Mouse (Mus musculus) common myeloid progenitor, adult 5-6 weeks (primary cell): ENCODE measurements around the gene Grin2c. TPM values are rescaled to one million over a fixed set of nuclear protein-coding genes. Genes with fewer than 3 reads are reported as not detected.

Experiments
- ATAC-seq: replicated peaks from 2 replicates; pipeline ENCODE4 v1.8.0; 2016; ENCODE audit warnings: low read depth, mild to moderate bottlenecking, moderate TSS enrichment, inconsistent platforms; ENCODE audit not compliant: poor library complexity, severe bottlenecking
- total RNA-seq: library from RNA; stranded (forward); fragments of 200-1000, 187-1606 nt; gene quantifications from 2 replicates; pipeline ENCODE4 v1.2.3, GENCODE M21; 2017

Gene Grin2c
- total RNA-seq, 1 experiment from 2014 or later: not detected

DNA sequence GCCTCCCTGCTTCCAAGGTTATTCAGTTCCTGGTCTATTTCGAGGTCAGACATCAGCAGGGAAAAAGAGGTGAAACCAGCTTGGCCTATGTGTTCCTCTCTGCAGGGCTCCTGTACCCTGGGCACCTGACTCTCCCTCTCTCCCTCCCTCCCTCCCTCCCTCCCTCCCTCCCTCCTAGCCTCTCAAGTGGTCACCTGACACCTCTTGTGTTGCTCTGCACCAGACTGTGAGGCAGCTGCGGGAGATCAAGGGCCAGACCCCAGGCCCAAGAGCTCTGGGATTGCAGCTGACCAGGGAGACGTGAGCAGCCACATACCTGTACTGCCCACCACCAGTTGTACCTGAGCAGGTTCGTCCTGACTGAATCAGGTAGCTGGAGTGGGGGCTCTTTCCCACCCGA lies 51.9 kb downstream of the Grin2c start:
- no peak for ATAC-seq

- ATAC-seq: no peak
Measured at GRCm38 (mm10) chr11:115212116-115212515, 54.9 kb downstream of the Grin2c start.

DNA sequence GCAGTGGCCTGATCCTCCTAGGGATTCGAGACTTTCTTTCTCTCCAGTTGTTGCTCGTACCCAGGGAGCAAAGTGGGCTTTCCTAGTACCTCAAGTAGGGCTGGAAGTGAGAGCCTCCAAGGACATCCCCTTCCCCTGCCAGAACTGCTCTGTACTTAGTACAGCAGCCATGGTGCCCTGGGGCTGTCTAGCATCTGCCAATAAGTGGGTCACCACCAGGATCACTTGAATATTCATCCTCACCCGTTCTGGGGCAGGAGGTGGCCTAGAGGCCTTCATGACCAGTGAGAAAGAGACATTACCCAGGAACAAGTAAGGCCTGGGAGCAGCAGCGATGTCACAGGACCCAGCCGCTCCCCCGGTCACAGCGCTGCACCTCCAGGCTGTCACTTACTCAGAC lies 57.1 kb downstream of the Grin2c start:
- ATAC-seq: no peak

- ATAC-seq: peak; percentile 86
Measured at GRCm38 (mm10) chr11:115208776-115209732, 58.0 kb downstream of the Grin2c start.

DNA sequence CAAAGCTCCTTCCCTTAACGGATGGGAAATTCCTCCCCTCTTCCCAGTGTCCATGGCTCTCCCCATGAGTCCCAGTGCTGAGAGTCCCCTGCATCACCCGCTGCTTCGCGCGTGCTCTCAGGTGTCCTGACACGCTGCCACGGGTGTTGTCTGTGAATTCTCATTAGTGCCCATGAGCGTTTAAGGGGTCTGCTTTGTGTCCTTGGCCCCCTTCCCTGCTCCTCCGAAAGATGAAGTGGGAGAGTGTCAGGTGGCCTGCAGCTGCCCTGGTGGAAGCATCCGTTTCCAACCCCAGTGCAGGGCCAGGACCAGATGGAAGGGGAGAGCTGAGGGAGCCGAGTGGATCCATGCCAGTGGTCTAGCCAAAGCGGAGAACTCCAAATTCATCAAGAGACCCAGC lies 58.9 kb downstream of the Grin2c start:
- ATAC-seq: no peak

GRCm38 (mm10) chr11:115202756-115203155 lies 64.3 kb downstream of the Grin2c start:
- no peak for ATAC-seq

- peak; percentile 96 for ATAC-seq
Measured at GRCm38 (mm10) chr11:115202316-115202715, 64.7 kb downstream of the Grin2c start.

DNA sequence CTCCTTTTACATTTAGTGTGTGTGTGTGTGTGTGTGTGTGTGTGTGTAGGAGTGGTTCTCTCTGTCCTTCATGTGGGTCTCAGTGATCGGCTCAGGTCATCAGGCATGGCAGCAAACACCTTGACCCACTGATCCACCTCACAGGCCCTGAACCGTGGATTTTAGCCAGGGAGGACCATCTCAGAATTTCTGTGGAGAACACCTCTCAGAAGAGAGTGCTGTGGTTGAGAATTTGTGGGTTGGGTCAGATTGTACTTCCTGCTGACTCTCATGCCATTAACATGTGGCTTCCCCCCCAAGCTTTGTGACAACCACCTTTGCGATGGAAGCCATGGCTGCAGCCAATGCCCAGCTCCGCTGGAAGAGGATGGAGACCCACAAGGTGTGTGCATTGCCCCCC lies 66.5 kb downstream of the Grin2c start:
- ATAC-seq: no peak

Other genes starting within 250 kb of the Grin2c start
- not detected in 2 replicates for gene Cd300ld4, start 240.2 kb downstream of the Grin2c start, total RNA-seq
- not detected in 2 replicates for gene Cd300ld5, start 229.5 kb downstream of the Grin2c start, total RNA-seq
- gene Cd300ld3, start 218.8 kb downstream of the Grin2c start, total RNA-seq: not detected in 2 replicates
- gene Cd300e, start 205.1 kb downstream of the Grin2c start, total RNA-seq: not detected in 2 replicates
- 50.6 and 61.5 TPM in 2 replicates for gene Rab37, start 175.8 kb downstream of the Grin2c start, total RNA-seq
- gene Cd300lf, start 133.3 kb downstream of the Grin2c start, total RNA-seq: not detected in 2 replicates
- 45.5 and 53.4 TPM in 2 replicates for gene Slc9a3r1, start 103.9 kb downstream of the Grin2c start, total RNA-seq
- 2.2 and 3.7 TPM in 2 replicates for gene Tmem104, start 79.8 kb downstream of the Grin2c start, total RNA-seq
- gene Nat9, start 79.4 kb downstream of the Grin2c start, total RNA-seq: 17.2 and 19.7 TPM in 2 replicates
- gene Fdxr, start 9.8 kb upstream of the Grin2c start, total RNA-seq: 21.5 and 29.1 TPM in 2 replicates
- gene Fads6, start 30.4 kb upstream of the Grin2c start, total RNA-seq: 0.73 and 1.6 TPM in 2 replicates
- not detected in 2 replicates for gene Otop2, start 39.9 kb upstream of the Grin2c start, total RNA-seq
- not detected in 2 replicates for gene Ush1g, start 54.8 kb upstream of the Grin2c start, total RNA-seq
- gene Otop3, start 67.5 kb upstream of the Grin2c start, total RNA-seq: not detected in 2 replicates
- gene Hid1, start 100.5 kb upstream of the Grin2c start, total RNA-seq: 1.9 TPM in 1 of 2 replicates, not detected in the other
- 0.18 TPM in 1 of 2 replicates, not detected in the other for gene Cdr2l, start 114.7 kb upstream of the Grin2c start, total RNA-seq
- gene Mrpl58, start 136.5 kb upstream of the Grin2c start, total RNA-seq: 67.7 and 94.1 TPM in 2 replicates
- 531 and 684 TPM in 2 replicates for gene Atp5h, start 152.7 kb upstream of the Grin2c start, total RNA-seq
- gene Kctd2, start 152.9 kb upstream of the Grin2c start, total RNA-seq: 12.3 and 15.4 TPM in 2 replicates
- not detected in 2 replicates for gene Trim80, start 173.3 kb upstream of the Grin2c start, total RNA-seq
- not detected in 2 replicates for gene Slc16a5, start 195.2 kb upstream of the Grin2c start, total RNA-seq
- 4.2 and 6.5 TPM in 2 replicates for gene Armc7, start 208.4 kb upstream of the Grin2c start, total RNA-seq
- gene Nt5c, start 224.6 kb upstream of the Grin2c start, total RNA-seq: 92.2 and 98.6 TPM in 2 replicates
- gene Jpt1, start 247.1 kb upstream of the Grin2c start, total RNA-seq: 152 and 171 TPM in 2 replicates